Mouse (Mus musculus) liver, postnatal 0 days (tissue): ENCODE measurements around the gene Lrch1.

Experiments
- CTCF ChIP-seq: sonication (generic); IDR thresholded peaks from 2 replicates; pipeline ENCODE4 v1.5.1; 2016; ENCODE audit warnings: antibody characterized with exemption, low read depth
- EP300 ChIP-seq: IDR thresholded peaks from 2 replicates; pipeline ENCODE4 v1.6.1; 2016; ENCODE audit warnings: antibody characterized with exemption, low read depth, mild to moderate bottlenecking

DNA sequence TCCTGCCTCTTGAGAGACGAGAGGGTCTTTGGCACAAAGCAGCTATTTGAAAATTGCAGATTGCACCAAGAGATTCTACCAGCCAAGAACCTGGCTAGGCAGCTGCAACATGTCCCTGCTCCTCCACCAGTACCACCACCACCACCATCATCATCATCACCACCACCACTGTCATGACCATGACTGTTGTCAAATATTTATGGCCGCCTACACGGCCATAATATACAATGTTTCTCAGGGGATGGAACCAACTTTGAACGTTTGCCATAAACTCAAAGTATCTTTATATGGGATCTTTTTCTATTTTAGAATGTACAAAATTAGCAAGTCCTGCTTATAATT is 93.9 kb downstream of the Lrch1 start:
- TF ChIP-seq CTCF: no peak
- no peak for TF ChIP-seq EP300
